Mouse (Mus musculus) frontal cortex, postnatal 10 days (tissue): Measurements from ENCODE around the gene Otulinl.
A peak's percentile ranks its signal among the peaks of the same experiment; 100 is the strongest.

Experiments
- DNase-seq, 2 experiments: peaks; one replicate each; pipeline ENCODE4 v3.0.0; 2022; ENCODE audit warnings: low spot score in 2 of 2, mixed read lengths in 1 of 2

Gene Otulinl

GRCm38 (mm10) chr15:27656626-27657025 lies 24.8 kb downstream of the Otulinl start:
- DNase-seq = no peak

GRCm38 (mm10) chr15:27655015-27655414 lies 26.4 kb downstream of the Otulinl start:
- DNase-seq = no peak

GRCm38 (mm10) chr15:27647686-27648085 lies 33.7 kb downstream of the Otulinl start:
- DNase-seq = no peak

- no peak for DNase-seq
These were observed 34.7 kb downstream of the Otulinl start for GRCm38 (mm10) chr15:27646665-27647064.

GRCm38 (mm10) chr15:27645250-27645649 lies 36.1 kb downstream of the Otulinl start:
- no peak for DNase-seq

- no peak for DNase-seq
These were observed 38.5 kb downstream of the Otulinl start for GRCm38 (mm10) chr15:27642895-27643294.

- no peak for DNase-seq
These were observed 40.2 kb downstream of the Otulinl start for GRCm38 (mm10) chr15:27641171-27641570.

- no peak for DNase-seq
These were observed 47.2 kb downstream of the Otulinl start for GRCm38 (mm10) chr15:27633941-27634900.

- peak; percentile 95 to 98 for DNase-seq
These were observed 50.6 kb downstream of the Otulinl start, which contains the start of gene Otulin for GRCm38 (mm10) chr15:27630601-27631383. TSS of gene Otulin (minus strand) at chr15:27630693.

- peak in 1 of 2 experiments; percentile 1 for DNase-seq
These were observed 51.4 kb downstream of the Otulinl start for GRCm38 (mm10) chr15:27629800-27630600.

- DNase-seq = peak in 1 of 2 experiments; percentile 2
These were observed 52.3 kb downstream of the Otulinl start for GRCm38 (mm10) chr15:27629046-27629445.

- no peak for DNase-seq
These were observed 53.6 kb downstream of the Otulinl start for GRCm38 (mm10) chr15:27627794-27628193.

GRCm38 (mm10) chr15:27626314-27626713 lies 55.1 kb downstream of the Otulinl start:
- DNase-seq = no peak

- no peak for DNase-seq
These were observed 55.5 kb downstream of the Otulinl start for GRCm38 (mm10) chr15:27625890-27626255.

GRCm38 (mm10) chr15:27625014-27625889 lies 56.1 kb downstream of the Otulinl start:
- no peak for DNase-seq

GRCm38 (mm10) chr15:27623286-27623685 lies 58.1 kb downstream of the Otulinl start:
- DNase-seq = no peak

GRCm38 (mm10) chr15:27620475-27621185 lies 60.7 kb downstream of the Otulinl start:
- no peak for DNase-seq

GRCm38 (mm10) chr15:27619683-27620082 lies 61.7 kb downstream of the Otulinl start:
- DNase-seq = no peak

- no peak for DNase-seq
These were observed 62.4 kb downstream of the Otulinl start for GRCm38 (mm10) chr15:27618778-27619533.
